Mouse (Mus musculus) ES-Bruce4 (cell line): ENCODE results near the gene Map4.
A peak's percentile ranks its signal among the peaks of the same experiment; 100 is the strongest.

ENCODE experiments used
- CTCF ChIP-seq: IDR thresholded peaks from one replicate; pipeline ENCODE4 v1.8.1; 2011; ENCODE audit warnings: low read depth, low read length
- POLR2A ChIP-seq: IDR thresholded peaks from one replicate; pipeline ENCODE4 v1.8.1; 2011; ENCODE audit warnings: low read length; ENCODE audit not compliant: insufficient read depth

DNA sequence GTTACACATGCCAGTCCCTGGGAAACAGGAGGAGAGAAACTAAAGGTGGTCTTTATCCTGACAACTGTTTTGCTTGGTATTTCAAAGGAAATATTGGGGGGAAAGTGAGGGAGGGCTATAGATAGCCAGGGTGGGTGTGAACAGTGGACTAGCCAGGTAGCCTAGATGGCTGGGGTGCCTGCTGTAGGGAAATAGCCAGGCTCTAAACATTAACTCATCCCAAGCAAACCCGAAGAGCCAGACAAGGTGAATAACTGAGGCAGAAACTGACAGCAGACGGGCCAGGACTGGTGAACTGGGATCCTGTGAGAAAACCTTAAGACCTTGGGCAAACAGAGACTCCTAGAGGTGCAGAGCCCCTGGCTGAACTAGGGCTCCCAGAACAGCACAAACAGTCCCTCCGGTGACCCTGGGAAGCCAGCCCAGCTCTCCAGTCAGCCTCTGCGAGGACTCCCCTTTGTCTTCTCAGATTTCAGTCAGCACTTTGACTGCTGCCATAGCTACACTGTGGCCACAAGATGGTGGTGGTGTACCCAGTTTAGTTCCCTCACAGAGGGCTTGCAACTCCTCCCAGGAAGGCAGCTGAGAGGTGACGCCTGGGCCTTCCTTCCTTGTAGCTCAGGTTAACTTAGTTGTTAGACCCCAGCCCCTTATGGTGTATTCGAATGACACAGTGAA lies 36.7 kb upstream of the Map4 start:
- no peak for TF ChIP-seq POLR2A
- peak; percentile 83 for TF ChIP-seq CTCF
